Mouse (Mus musculus): ENCODE data around the gene Ruvbl1. TPM values are rescaled to one million over a fixed set of nuclear protein-coding genes. Genes with fewer than 3 reads are reported as not detected.

Ruvbl1 gene
- total RNA-seq (2017): 187 and 204 TPM in 2 replicates

DNA sequence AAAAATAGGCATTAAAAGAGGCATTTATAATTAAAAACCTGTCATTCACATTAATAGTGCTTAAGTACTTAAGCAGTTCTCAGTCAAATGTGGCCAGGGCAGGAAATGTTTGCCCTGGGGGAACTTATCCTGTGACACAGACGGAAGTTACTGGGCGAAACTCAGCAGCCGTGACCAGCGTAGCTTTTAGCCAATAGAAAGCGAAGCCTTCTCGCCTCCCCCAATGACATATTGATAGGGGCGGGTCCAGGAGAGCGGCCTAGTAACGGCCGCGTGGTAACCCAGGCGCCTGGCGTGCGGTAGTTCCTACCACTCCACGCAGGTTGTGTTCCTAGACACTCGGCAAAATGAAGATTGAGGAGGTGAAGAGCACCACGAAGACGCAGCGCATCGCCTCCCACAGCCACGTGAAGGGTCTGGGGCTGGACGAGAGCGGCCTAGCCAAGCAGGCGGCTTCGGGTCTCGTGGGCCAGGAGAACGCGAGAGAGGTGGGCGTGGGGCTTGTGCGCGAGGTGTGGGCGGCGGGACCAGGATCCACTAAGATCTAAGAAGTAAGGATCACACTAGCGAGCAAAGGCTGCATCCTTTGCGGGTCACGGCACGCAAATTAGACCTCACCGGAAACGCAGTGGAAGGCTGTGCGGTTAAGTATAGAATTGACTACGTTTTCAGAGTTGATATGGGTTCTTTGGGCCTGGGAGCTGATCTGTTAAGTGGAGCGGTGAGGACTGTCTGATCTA lies at the start of gene Ruvbl1:
Gene Ruvbl1 (plus strand): TSS at position 229 of the 740 bp plus-strand sequence.
- peak; percentile 99 for ATAC-seq (replicated peaks; ENCODE audit: low read depth, poor library complexity, severe bottlenecking)

DNA sequence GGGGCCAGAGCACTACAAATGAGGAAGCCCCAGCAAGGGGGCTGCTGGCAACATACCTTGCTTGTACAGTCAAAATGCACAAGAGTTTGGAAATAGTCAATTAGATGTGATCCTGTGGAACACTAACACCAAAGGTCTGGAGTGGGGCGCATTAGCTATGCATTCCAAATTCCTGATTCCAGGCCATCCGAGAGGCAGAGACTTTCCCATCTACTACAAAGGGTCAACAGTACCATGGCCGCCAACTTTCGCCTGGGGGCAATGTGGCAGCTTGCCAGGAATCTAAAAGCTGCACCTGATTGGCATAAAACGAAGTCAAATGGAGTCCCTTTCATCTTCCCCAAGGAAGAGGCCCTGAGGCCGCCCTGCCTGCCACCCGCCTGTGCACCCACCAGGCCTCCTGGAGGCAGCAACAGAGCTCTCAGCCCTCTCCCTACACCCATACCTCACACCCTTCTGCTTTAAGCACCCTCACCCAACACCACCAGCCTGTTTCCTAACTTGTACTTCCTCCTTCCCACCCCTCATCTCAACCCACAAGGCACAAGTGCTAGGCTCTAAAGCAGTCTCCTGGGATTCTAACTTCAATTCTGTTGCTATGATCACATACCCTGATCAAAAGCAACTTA lies 49.0 kb upstream of the Ruvbl1 start:
- peak; percentile 64 for ATAC-seq (replicated peaks; ENCODE audit: low read depth, poor library complexity, severe bottlenecking)

DNA sequence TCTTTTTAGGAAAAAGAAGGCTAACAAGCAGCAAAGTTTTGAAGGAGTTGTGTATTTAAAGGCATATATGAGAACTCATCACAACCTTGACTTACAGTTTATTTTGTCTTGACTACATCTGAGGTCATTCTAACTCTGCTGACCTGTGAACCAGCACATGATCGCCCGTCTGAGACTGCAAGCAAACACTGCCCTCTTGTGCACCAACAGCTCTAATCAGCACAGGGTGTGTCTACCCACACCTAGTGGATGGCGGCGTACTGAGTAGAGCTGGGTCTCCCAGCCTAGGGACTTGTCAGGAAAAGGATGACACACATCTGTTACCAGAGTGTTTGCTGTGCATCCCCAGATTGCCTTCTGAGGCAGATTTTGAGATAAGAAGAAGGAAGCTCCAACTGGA lies 34.0 kb upstream of the Ruvbl1 start:
- ATAC-seq (replicated peaks; ENCODE audit: low read depth, poor library complexity, severe bottlenecking): peak; percentile 77

DNA sequence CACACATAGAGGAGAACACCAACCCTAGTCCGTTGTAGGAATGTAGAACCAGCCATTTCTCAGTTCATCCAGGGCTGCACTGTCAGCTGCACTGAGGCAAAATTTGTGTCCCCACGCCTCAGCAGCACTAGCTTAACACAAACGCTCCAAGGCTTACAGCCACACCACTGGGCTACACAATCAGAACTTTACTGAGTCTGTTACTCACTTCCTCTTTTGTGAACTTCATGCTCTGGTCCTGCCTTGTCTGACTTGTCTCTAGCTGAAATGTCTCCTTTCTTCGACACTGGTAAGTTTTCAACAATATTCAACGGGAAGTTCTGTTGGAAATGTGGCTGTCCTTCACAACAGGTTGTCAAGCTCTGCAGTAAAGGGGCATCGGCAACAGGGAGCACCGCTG lies 29.6 kb upstream of the Ruvbl1 start:
- peak; percentile 69 for ATAC-seq (replicated peaks; ENCODE audit: low read depth, poor library complexity, severe bottlenecking)

- ATAC-seq (replicated peaks; ENCODE audit: low read depth, poor library complexity, severe bottlenecking): no peak
Measured at GRCm38 (mm10) chr6:88439056-88439455, 26.2 kb upstream of the Ruvbl1 start.

DNA sequence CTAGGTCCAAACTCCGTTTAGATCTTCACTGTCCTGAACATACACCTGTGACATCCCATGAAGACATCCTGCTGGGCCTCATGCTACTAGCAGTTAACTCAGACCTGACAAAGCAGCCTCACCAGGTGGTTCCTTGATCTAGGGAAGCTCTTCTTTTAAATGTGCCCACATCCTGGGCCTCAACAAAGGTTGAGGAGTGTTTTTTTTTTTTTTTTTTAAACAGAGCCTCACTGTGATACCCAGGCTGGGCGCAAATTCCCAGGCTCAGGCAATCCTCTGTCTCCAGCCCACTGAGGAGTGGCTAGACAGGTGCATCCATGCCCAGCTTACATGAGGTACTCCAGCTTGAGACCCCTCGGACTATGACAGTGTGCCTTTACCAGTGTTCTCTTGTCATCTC lies 22.7 kb upstream of the Ruvbl1 start:
- ATAC-seq (replicated peaks; ENCODE audit: low read depth, poor library complexity, severe bottlenecking): no peak

DNA sequence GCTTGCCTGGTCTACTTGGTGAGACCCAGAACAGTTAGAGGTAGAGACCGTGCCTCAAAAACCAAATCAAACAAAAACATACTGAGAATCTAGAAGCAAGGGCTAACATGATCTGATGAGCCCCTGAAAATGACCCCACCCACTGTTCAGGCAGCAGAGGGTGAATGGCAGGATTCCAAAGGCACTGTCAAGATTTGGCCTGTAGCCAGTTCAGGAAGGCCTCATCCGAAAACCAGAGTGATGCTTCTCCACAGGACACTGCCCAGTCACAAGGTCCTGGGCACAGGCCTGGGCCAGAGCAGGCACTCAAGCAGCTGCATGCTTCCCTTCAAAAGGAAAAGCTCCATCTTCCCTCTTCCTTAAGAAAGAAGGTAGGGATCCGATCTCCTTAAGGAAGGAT lies 21.8 kb upstream of the Ruvbl1 start:
- ATAC-seq (replicated peaks; ENCODE audit: low read depth, poor library complexity, severe bottlenecking): no peak

GRCm38 (mm10) chr6:88444076-88444750 lies 21.0 kb upstream of the Ruvbl1 start:
- no peak for ATAC-seq (replicated peaks; ENCODE audit: low read depth, poor library complexity, severe bottlenecking)

GRCm38 (mm10) chr6:88445661-88446060 lies 19.5 kb upstream of the Ruvbl1 start:
- peak; percentile 17; the same call in 1 of the 2 replicates for ATAC-seq (replicated peaks; ENCODE audit: low read depth, poor library complexity, severe bottlenecking)

DNA sequence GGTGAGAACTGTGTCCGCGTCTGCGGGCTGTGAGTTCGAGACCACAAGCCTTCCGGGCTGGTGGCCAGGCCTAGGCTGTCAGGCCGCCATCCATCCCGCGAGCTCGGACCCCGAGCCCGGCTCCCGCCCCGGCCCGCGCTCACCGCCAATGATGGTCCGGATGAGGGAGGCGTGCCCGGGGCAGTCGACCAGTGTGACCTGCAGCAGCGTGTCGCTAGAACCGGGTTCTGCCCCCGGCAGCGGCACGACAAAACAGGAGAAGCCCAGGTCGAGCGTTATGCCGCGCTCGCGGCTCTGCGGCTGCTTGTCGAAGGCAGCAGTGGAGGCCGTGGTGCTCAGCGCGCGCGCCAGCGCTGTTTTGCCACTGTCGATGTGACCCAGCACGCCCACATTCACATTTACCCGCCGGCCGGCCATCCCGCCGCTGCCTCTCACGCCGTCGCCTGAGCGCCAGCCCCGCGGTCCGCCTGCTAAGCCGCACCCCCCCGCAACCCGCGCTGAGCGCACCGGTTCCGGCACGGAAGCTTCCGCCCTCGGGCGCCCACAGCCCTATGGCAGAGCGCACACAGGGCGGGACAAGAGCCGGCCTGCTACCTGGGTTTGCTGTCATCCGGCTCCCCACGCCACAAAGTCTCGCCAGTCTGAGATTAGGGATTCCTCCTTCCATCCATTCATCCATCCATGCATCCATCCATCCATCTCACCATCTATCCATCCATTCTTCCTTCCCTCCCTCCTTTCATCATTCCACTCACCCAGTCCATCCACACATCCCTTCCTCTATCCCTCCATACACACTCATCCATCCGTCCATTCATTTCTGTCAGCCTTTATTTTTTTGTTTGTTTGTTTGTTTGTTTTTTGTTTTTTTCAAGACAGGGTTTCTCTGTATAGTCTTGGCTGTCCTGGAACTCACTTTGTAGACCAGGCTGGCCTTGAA lies 18.9 kb upstream of the Ruvbl1 start, which contains the start of gene Eefsec:
Gene Eefsec (minus strand): TSS at position 477 of the 940 bp plus-strand sequence.
- peak; percentile 93 for ATAC-seq (replicated peaks; ENCODE audit: low read depth, poor library complexity, severe bottlenecking)

DNA sequence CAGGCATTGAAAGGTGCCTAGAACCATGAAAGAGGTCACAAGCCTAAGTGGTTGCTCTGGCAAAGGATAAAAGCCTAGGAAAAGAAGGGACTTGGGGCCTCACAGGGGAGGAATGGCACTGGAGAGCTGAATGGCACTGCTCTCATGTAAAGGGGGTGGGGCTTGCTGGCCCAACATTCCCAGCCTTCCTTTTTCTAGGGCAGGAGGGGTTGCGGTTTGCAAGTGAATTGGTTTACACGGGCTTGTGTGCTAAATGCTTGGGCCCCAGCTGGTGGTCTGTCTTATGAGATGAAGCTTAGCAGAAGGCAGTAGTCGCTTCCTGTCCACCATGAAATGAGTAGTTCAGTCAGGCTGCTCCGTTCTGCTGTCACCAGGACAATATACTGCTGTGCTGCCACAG lies 17.8 kb upstream of the Ruvbl1 start:
- ATAC-seq (replicated peaks; ENCODE audit: low read depth, poor library complexity, severe bottlenecking): no peak

DNA sequence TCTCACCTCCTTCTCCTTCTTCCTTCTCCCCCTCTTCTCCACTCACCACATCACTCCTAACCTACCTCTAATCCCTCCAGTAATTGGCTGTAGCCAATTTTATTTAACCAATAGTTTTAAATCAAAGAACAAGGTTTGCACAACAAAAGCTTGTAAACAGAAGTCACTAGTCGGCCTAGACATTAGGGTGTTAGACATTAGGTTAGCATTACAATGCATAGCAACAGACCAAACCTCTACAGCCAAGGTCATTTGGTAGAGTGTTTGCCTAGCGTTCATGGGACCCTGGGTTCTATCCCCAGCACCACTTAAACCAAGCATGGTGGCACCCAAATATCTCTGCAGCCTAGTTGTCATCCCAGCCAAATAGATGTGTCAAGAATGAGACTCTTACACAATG lies 10.7 kb upstream of the Ruvbl1 start:
- no peak for ATAC-seq (replicated peaks; ENCODE audit: low read depth, poor library complexity, severe bottlenecking)

- ATAC-seq (replicated peaks; ENCODE audit: low read depth, poor library complexity, severe bottlenecking): no peak
Measured at GRCm38 (mm10) chr6:88469878-88470277, 4.7 kb downstream of the Ruvbl1 start.

GRCm38 (mm10) chr6:88480421-88480820 lies 15.2 kb downstream of the Ruvbl1 start:
- ATAC-seq (replicated peaks; ENCODE audit: low read depth, poor library complexity, severe bottlenecking): no peak

DNA sequence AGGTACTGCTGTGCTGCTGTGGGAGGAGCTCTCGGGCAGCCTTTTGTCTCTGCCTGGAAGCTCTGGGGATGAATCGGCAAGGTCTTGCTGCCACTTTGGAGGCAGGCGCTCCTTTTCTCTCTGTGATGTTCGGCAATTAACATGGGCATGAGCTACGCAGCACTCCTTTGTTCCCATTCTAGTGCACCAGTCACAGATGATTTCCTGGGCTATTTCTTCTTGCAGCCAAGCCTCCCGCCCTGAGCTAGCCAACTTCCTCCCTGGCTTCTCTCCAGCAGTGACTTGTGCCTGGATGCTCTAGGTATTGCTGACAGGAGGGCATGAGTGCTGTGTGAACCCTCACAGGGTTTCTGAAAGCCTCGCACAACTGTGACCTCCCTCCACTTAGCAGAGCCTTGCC lies 17.9 kb downstream of the Ruvbl1 start:
- ATAC-seq (replicated peaks; ENCODE audit: low read depth, poor library complexity, severe bottlenecking): no peak

- ATAC-seq (replicated peaks; ENCODE audit: low read depth, poor library complexity, severe bottlenecking): no peak
Measured at GRCm38 (mm10) chr6:88483913-88484312, 18.7 kb downstream of the Ruvbl1 start.

GRCm38 (mm10) chr6:88485378-88485777 lies 20.2 kb downstream of the Ruvbl1 start:
- ATAC-seq (replicated peaks; ENCODE audit: low read depth, poor library complexity, severe bottlenecking): no peak

GRCm38 (mm10) chr6:88486893-88487292 lies 21.7 kb downstream of the Ruvbl1 start:
- peak; percentile 66 for ATAC-seq (replicated peaks; ENCODE audit: low read depth, poor library complexity, severe bottlenecking)

DNA sequence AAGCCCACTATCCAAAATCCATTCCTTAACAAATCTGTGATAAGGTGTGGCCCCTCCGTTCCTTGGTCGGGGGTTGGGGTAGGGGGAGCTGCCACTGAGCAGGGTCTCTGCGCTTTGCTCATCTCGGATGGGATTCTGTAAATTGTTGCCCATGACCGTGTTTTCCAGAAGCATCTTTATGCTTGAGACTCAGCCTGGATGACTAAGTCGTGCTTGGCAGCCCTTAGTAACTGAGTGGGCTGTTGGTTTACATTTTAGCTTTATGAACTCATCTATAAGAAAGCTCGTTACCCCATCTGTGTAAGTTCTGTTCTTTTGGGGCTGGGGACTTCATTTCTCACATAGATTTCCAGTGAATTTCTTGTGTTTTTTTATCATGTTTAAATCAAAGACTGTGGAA lies 23.8 kb downstream of the Ruvbl1 start:
- no peak for ATAC-seq (replicated peaks; ENCODE audit: low read depth, poor library complexity, severe bottlenecking)

DNA sequence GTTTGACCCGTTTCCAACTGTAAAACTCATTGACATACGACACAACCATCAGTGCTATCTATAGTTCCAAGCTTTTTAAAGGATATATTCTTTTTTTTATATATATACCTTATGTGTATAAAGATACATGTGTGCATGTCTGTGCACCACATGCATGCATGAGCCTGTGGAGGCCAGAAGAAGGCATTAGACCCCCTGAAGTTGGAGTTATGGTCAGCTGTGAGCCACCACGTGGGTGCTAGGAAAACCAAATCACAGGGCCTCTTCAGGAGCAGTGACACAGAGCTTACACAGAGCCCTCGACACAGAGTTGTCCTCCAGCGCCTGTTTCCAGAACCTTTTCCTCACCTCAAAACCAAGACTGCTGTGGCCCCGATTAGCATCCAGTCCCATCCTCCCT lies 24.6 kb downstream of the Ruvbl1 start:
- no peak for ATAC-seq (replicated peaks; ENCODE audit: low read depth, poor library complexity, severe bottlenecking)
